Mouse (Mus musculus) adipose tissue, adult 10 weeks (tissue): ENCODE results near the gene Rasgrp3. TPM values are rescaled to one million over a fixed set of nuclear protein-coding genes. Genes with fewer than 3 reads are reported as not detected.

Experiments
- polyA plus RNA-seq: library from polyadenylated mRNA; stranded (reverse); fragments of 350-450 nt; fragmentation: Illumina TruSeq; extraction: RNeasy Lipid Tissue Mini Kit (QIAGEN cat#74804); gene quantifications from one replicate; pipeline ENCODE4 v1.2.3, GENCODE M21; 2014; ENCODE audit warnings: low read depth, low replicate concordance

Rasgrp3 gene
- 10.6 TPM for polyA plus RNA-seq

DNA sequence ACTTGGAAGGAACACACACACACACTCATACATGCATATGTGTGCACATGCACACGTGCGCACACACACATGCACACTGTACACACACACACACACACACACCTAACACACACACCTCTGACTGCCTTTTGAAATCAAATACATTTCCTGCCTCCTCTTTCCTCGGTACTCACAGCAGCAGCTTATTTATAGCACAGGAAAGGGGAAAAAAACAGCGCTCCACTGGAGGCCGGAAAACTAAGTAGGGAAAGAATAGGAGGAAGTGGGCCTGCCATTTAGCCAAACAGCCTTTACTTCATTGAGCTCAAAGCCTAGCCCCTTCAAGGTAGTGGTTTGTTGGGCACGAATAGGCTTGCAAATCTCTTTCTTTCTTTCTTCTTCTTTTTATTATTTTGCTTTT is at the start of gene Rasgrp3:
Gene Rasgrp3 (plus strand): TSS at position 298 of the 400 bp plus-strand sequence.

DNA sequence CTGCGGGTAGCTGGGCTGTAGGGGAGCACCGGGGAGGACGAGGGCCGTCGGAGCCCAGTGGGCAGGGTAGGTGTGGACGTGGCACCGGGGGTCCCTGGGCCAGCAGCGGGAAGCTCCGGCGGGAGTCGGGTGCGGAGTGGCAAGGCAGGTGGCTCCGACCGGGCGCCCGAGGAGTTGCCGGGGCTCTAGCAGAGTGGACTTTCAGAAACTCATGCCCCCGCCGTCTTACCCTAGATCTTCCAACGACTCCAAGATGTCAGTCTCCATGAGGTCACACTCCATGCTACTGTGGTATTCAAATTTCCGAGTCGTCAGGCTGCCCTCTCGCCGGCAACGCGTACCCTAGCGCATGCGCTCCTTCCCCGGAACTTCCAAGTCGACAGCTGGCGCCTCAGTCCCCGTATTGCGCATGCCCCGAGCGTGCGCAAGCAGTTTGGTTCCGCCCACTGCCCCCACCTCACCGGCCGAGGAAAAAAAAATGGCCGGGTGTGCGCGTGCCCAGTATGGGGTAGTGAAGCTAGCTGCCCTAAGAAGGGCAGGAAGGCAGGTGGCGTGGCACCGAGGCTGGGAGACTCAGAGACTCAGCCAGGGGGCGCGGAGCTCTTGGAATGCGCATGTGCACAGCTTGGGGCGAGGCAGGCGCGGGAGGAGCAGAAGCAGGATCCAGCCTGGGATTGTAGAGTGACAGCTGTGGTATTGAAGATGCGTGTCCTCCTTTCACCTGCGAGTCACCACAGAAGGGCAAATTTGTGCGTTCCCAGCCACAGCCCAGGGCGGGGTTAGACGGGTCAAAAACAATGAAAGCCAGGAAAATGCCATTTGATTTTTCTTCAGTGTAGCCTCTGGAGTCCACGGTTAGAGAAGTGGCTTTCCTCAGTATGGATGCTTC is 116.1 kb downstream of the Rasgrp3 start, which contains the start of gene Fam98a:
Gene Fam98a (minus strand): TSS at position 435 of the 889 bp plus-strand sequence.

Other genes starting within 250 kb of the Rasgrp3 start
- gene Fam98a, start 116.0 kb downstream of the Rasgrp3 start, polyA plus RNA-seq = 33.2 TPM